Mouse (Mus musculus) cerebellum, postnatal 10 days (tissue): ENCODE results near the gene Tmem39a.

Experiments used
- DNase-seq, 2 experiments: peaks; one replicate each; pipeline ENCODE4 v3.0.0; 2021; ENCODE audit warnings: mixed read lengths in 2 of 2

Tmem39a gene

DNA sequence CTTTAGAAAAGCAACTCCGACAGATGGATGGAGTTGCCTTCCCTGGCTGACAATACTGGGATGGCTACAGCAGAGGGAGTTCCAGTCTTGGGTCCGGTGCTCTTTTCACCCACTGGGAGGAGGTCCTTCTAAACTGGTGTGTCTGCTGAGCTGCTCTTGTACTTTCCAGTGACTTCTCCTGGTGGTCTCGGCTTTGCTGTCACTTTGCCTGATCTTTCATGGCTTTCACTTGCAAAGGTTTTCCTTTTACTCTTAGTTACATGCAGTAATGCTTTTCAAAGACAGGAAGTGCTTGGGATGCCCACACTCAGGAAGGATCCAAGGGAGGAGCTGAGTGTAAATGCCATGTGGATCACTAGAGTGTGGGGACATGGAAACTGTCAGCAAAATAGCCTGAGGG, 33.0 kb downstream of the Tmem39a start:
- DNase-seq: no peak

DNA sequence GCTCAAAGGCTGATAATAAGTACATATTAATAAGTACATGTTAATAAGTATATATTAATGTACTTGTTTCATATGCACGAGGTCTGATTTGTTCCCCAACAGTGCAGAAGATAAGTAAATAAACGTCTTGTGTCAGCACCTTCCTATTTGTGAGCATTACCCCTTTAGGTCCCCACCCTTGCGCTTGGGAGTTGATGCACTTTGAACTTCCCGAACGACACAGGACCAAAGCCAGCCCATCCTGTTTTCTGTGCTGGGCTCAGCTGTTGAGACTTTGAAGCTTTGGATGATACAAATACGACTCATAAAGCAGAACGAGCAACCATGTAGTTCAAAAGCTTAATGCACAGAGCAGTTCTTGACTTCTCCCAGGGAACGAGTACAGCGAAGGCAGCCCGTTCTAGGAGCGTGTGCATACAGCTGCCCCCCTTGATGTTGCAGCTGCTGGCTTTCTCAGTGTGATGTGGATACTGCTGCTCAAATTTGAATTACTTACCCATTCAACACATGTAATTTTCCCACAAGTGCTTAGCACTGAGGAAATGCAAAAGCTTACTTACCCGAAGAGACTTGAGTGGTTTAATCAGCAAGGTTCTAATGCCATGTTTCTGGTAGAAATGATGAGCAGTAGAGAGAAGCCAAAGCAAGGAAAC, 33.7 kb downstream of the Tmem39a start:
- DNase-seq: no peak

DNA sequence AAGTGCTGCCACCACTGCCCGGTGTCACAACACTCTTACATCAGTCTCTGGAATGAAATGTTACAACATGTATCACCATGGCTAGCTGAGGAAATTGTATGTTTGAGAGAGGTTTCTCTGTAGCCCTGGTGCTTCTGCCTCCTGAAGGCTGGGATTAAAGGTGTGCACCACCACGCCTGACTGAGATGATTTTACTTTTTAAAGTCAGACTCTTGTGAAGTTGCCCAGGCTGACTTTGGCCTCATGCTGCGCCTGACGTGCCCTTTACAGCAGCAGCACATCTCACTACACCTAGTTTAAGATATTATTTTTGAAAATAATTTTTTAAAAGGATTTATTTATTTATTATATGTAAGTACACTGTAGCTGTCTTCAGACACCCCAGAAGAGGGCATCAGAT, 34.4 kb downstream of the Tmem39a start:
- no peak for DNase-seq

DNA sequence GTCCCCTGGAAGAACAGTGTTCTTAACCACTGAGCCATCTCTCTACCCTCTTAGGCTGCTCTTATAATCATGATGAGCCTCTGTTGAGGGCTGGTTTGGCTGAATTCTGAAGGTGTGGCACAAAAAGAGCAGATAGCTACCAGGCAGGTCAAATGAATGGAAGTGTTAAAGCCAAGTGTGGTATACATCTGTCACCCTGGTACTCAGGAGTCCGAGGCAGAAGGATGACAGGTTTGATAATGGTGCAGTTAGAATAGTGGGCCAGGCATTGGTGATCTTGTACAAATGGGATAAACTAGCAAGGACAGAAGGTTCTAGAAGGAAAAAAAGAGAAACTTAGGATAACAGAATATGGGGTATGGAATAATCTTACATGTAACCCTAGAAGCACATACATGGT, 35.9 kb downstream of the Tmem39a start:
- DNase-seq: no peak

DNA sequence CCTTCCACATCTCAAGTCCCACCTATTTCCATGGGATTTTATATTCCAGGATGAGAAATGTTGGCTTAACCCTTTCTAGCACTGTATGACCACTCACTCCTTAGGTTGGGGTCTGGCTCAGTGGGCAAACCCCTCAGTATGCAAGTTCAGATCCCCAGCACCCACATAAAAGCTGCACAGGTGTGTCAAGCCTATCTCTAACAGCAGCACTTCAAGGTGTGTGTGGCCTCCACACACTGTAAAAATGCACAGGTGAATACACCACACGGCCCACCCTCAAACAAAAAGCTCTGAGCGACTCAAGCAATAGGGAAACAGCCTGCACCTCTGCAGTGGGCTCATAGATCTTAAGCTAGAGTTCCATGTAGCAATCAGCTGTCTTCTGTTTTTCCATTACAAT, 37.6 kb downstream of the Tmem39a start:
- DNase-seq: no peak

DNA sequence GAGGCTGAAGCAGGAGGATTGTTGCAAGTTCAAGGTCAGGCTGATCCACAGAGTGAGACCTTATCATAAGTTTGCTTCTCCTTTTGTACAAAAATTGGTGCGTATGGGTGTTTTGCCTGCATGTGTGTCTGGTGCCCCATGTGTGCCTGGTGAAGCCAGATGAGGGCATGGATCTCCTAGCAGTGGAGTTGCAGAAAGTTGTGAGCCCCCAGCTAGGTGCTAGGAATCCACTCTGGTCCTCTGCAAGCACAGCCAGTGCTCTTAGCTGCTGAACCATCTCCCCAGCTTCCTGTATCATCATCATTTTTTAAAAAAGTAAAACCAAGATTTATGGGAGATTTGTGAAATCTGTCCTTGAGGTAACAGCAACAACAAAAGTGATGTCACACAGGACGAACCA, 38.2 kb downstream of the Tmem39a start:
- no peak for DNase-seq

DNA sequence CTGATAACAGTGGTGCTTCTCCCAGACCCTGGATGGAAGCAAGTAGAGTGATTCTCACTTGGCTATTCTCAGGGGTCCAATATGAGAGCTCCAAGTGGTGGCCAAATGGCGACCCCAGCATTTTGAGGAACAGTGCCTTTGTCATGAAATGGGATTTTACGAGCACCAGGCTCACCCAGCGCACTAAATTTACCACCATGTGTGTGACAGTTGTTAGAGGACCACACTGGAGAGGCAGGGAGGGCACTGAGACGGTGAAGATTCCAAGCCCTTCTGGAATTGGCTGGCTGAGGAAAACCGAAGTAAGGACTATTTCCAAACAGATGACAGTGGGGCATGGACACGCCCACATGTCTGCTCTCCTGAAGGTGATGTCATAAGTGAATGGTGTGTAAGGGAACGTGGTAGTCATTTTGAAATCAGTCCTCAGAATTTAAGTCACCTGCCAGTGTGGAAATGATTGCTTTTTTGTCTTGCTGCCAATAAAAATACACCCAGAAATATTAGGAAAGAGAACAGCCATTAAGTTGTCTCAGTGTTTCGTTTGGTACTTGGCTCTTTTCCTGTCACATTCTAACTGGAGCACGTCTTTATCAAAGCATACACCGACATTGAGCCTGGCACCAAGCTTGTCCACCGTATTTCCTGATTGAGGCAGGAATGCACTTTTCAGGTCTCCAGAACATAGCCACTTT, 40.6 kb downstream of the Tmem39a start:
- no peak for DNase-seq

DNA sequence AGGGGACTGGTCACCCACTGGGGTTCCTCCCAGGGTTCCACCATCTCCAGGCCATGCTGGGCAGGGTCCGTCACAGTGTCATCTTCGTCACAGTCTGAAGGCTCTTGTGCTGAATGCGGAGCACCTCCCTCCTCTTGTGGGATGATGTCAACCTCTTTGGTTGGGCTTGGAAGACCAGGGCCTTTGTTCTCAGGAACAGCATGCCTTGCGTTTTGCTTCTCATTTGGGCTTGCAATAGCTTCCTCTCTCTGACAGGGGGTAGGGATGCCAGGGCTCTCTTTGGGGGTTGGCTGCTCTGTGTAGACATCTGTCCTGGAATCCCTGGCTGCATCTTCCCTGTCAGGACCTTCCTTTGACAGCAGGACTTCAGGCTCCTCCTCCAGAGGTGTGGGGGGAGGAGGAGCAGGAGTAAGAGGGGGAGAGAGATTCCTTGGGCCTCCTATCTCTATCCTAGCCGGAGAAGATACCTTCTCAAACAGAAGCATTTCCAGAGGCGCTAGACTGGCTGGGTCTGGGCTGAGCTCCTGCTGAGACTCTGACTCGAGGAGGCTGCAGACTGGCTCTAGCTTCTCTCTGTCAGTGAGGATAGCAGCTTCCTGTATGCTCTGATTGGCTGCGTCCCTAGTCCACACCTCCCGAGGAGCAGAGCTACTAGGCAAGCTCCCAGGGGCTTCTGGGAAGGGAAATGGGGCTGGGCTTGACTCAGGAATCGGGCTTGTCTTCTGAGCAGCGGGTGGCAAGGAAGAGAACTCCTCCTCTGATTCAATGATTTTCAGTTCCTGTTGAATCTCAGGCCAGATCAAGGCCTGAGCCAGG, 44.7 kb downstream of the Tmem39a start:
- peak; percentile 66 to 71 for DNase-seq

DNA sequence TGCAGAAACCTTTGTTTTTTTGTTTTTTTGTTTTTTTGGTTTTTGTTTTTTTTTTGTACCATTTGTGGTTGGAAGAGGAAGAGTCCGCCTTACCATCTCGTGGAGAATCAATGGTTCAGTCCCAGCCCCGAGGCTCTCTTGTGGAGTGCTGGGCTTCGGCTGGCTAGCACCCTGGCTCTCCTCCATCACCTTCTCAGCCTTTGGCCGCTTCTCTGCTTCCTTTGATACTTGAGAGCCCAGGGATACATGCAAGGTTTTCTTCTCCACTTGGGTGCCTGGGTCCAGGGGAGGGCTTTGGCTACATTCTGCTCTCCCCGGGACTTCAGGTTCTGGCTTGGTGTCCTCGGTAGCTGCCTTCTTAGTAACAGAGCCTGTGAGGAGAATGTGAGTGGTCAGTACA, 48.0 kb downstream of the Tmem39a start:
- DNase-seq: no peak

DNA sequence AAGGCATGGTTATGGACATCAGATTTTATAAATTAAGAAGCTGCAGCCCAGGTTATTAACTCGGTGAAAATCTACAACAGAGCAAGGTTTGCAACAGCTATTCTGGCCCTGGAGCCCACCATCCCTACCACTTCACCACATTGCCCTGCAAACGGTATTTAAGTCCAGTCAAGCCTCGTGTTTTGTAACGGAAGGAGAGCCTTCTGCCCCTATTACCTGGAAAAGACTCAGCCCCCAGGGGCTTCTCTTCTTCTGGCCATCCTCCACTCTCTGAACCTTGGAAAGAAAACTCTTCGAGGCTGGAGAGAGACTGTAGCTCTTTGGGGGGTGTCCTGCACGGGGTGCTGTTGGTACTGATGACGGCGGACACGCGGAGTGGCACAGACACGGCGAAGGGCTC, 50.2 kb downstream of the Tmem39a start:
- DNase-seq: no peak

DNA sequence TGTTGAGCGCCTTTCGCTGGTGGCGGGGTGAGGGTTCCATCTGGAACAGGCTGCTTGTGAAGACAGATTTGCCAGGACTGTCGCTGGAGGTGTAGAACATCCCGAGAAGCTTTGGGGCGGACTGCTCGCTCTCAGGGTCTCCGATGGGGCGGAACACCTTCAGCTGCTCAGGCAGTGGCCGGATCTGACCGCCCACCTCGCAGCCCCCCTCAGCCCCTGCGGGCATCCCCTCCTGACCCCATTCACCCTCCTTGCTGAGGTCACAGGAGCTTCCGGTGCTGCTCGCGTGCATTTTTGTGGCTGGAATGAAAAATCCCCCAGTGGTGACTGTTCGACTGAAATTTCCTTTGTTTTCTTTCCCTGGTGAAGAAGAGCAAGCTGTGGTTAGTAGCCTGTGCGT, 50.6 kb downstream of the Tmem39a start:
- no peak for DNase-seq

DNA sequence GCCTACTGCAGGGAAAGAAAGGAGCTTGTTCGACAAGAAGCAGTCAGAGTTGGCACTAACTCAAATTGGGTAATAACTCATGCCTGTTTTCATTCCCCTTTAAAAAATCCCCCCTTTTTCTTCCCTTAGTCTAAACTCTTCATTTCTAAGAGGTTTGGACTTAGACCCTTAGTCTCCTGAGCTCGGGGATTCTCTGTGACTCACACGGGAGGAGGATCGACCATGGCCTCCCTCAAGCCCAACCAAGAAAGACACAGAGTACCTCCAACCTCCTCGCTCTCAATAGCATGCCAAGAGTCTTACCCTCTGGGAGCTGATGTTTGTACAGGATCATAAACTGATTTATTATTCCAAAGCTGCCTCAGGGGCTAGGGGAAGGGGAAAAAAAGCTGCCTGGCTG, 54.1 kb downstream of the Tmem39a start:
- no peak for DNase-seq

DNA sequence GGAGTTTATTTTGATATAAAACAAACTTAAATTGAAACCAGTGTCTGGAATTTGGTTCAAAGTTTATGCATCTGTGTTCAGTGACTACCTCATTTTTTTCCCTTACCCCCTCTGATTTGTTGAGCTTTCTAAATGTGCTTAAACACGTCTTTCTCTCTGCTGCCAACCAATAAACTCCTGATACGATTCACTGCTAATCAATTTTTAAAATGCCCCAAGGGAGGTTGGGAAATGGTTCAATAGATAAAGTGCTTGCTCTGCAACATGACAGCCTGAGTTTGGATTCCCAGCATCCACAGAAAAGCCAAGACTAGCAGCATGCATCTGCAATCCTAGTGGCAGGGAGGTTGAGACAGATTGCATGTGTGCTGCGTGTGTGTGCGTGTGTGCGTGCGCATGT, 55.1 kb downstream of the Tmem39a start:
- no peak for DNase-seq

DNA sequence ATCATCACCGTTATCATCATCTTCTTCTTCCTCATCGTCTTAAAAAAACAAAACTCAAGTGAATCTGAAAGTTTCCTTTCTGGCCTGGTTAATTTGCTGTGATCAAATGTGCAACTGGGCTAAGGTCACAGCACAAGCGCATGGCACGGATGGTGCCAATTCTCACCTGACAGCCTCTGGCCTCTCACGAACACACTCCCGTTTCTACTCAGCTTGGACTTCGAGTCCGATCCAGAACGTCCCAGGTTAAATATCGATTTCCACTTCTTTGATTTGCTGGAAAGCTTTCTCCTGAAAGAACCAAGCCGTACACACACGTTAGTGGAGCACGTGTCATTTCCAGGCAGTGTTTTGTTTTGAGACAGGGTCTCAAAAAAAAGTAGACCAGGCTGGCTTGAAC, 59.5 kb downstream of the Tmem39a start:
- no peak for DNase-seq

DNA sequence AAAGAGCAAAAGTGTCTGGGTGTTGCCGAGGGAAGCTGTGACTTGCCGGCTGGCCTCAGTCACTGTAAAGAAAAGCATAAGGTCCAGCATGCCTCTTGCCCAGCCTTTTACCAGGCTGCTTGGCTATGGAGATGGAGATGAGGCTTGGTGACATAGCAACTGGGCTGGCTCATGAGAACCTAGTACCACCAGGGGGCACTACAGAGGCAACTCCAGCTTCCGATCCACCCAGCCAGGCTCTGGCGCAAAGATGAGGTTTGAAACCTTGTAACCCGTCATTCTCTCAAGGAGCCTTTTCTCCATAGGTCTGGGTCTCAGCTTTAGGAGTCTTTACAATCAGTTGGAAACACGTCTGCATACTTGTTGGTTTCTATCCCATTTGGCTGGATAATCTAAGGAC, 60.6 kb downstream of the Tmem39a start:
- peak; percentile 92 to 95 for DNase-seq

DNA sequence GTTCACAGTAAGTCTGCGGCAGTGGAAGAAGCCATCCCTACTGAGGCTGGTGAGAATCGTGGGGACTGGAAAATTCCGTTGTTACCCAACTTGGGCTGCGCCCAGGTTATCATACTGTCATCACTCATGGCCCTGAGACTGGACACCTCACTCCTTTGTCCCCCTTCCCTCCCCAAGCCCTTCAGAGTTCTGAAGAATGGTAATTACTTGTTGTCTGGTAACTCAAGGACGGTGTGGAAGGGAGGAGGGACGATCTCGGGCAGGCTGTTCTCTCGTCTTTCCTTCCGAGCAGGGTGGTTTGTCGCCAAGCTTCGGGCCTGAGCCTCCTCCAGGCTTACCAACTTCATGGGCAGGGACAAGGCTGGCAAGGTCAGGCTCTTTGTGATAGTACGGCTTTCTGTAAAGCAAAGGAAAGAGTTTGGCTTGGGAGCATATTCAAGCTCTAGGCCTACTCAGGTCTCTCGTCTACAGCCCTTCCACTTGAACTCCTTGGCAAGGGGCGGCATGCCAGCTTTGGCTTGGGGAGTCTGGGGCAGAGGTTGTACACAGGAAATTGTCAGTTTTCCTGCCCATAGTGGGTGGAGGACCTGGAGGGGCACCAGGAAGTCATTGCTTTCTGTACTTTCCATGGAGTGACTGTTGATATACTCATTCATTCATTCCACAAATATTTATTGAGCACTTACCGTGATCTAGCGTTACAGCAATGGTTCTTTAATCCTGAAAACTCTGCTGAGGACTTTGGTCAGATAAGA, 62.4 kb downstream of the Tmem39a start:
- no peak for DNase-seq

DNA sequence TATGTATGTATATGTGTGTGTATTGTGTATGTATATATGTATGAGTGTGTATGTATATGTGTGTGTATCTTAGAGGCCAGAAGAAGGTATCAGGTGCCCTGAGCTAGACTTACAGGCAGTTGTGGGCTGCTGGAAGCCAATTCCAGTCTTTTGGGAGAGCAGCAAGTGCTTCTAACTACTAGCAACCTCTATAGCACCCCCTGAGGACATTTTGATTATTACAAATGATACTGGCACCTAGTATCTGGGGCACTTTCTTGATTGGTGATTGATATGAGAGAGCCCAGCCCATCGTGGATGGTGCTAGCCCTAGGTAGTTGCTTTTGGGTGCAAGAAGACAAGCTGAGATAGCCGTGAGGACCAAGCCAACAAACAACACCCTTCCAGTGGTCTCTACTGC, 63.8 kb downstream of the Tmem39a start:
- peak; percentile 21 to 68 for DNase-seq

DNA sequence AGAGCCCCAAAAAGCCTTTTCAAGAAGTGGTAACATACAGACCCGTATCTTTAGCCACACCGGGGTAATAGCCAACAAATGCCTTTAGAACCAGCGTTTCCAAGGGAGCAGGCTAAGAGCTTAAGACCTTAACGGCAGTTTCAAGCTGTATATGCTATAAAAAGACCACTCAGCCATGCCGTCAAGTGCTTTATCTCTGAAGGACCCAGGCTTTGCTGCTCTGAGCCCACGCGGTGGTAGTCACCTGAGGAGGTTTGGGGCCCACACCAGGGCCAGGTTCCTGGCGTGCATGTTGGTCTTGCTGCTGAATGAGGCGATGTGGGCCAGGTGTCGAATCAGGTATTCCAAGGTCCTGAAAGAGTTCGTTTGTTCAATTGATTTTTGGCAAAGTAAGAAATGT, 65.8 kb downstream of the Tmem39a start:
- DNase-seq: no peak

DNA sequence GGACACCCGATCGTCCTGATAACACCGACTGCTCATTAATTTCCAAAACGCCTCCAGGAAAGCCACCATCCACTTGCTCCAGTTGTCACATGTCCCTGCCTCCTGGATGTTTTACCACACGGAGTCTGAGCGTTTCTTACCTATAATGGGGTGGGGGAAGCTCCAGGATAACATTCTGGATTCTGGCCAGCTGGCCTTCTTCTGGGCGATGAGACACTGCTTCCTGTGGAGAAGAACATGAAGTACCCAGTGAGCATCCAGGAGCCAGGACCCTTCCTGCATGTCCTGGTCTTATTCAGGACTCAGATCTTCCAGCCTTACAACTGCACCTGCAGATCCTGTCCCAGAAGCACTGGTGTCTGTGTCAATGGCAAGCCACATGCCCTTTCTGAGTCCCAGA, 66.9 kb downstream of the Tmem39a start:
- DNase-seq: no peak

DNA sequence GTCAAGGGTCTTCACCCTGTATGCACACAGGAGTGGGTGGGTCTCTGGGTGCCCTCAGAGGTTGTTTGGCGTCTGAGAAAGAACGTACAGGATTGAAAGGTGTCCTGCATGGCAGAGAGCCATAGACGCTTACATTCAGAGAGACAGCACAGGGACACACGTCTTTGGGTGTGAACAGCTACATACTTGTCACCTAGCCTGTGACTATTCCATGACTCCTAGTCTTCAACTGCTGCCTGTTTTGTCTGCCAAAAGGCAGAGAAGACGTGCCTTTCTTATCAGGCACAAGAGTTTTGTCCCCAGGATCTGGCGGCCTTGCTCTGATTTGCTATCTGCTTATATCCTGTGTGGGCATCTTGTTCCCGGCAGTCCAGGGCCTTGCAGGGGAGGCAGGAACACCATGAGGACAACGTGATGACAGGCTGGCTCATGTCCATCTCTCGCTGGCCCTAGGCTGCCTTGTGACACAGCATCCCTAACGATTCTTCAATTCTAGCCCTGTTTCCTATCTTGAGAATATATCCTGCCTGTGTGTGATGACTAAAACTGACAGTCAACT, 67.4 kb downstream of the Tmem39a start:
- peak; percentile 26 to 28 for DNase-seq

DNA sequence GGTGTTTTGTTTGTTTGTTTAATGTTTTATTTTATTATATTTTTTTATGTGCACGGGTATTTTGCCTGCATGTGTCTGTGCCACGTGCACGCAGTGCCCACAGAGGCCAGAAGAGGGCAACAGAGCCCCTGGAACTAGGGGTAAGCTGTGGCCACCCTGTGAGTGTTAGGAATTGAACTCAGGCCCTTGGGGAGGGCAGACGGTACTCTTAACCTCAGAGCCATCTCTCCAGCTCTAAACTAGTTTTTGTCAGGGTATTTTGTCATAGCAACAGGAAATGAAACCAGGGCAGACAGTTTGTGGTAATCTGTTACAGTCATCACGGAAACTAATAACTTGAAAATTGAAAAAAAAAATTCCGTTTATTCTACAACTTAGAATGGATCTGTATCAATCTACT, 73.6 kb downstream of the Tmem39a start:
- DNase-seq: peak; percentile 77 to 81

DNA sequence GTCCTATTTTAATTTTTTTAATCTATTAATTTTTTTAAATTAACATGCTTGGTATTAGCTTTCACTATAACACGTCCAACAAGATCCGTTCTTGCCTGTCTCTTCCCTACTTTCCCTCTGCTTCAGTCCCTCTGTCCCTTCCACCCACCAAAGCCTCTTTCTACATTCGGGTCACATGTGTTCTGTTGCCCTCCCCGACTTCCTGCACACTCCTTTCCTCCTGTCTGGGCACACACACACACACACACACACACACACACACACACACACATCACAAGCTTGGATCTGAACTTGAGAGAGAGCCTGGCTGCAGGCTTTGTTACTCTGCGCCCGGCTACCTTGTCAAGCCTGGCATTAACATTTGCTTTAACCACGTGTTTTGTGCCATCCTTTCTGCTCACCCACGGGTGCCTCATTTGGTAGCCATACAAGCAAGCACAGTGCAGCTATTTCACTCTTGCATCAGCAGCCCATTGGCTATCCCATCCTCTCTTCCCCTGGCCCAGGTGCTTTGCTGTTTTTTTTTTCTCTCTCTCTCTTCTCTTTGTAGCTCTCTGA, 77.4 kb downstream of the Tmem39a start:
- no peak for DNase-seq

DNA sequence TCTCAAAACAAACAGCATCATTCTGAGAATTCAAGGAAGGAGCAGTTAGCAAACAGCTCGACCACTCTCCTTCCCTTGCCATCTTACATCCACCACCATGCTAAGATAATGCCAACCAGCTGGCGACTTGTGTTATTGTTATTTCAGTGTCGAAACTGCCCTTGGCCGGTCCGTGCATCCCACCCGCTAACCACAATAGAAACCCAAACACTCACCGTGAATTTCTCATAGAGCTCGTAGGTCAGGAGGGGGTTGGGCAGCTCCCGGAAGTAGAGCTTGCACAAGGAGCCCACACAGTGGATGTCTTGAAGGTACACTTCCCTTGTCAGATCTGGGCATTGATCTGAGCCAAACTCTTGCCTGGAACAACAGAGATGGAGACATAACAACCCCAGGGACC, 78.2 kb downstream of the Tmem39a start:
- DNase-seq: no peak
